Mouse (Mus musculus) ES-E14 (cell line): Measurements from ENCODE around the gene Eno4. TPM values are rescaled to one million over a fixed set of nuclear protein-coding genes. Genes with fewer than 3 reads are reported as not detected.

Source experiments
- DNase-seq: peaks from one replicate; pipeline ENCODE4 v3.0.0-alpha.2; 2013; ENCODE audit warnings: low read depth, low spot score
- H3K27ac ChIP-seq: 2 replicates; pipeline ENCODE4 v1.5.1; 2012; ENCODE audit warnings: low read depth, mild to moderate bottlenecking, low read length, moderate library complexity, mixed read lengths; ENCODE audit not compliant: poor library complexity, insufficient read depth, severe bottlenecking
- H3K36me3 ChIP-seq: 2 replicates; pipeline ENCODE4 v1.6.1; 2012; ENCODE audit warnings: mild to moderate bottlenecking, low read length, moderate library complexity, mixed read lengths; ENCODE audit not compliant: control insufficient read depth, poor library complexity, insufficient read depth, severe bottlenecking
- H3K4me1 ChIP-seq, 2 experiments: fragments of 150-350 bp in 1 of 2; sonication (generic) in 1 of 2; 2 replicates each; pipeline ENCODE4 v1.6.1; 2012; ENCODE audit warnings: low read length in 2 of 2, mild to moderate bottlenecking in 1 of 2, mixed read lengths in 1 of 2; ENCODE audit not compliant: control insufficient read depth in 2 of 2, insufficient read depth in 2 of 2, poor library complexity in 1 of 2
- H3K4me3 ChIP-seq, 2 experiments: fragments of 150-350 bp in 1 of 2; sonication (generic) in 1 of 2; 2 replicates each; pipeline ENCODE4 v1.5.1; 2012; ENCODE audit warnings: low read length in 2 of 2, low read depth in 1 of 2, mild to moderate bottlenecking in 1 of 2, mixed read lengths in 1 of 2; ENCODE audit not compliant: insufficient read depth in 1 of 2, poor library complexity in 1 of 2, severe bottlenecking in 1 of 2
- H3K9ac ChIP-seq: 2 replicates; pipeline ENCODE4 v1.6.1; 2012; ENCODE audit warnings: low read depth, mild to moderate bottlenecking, low read length, mixed read lengths; ENCODE audit not compliant: poor library complexity, insufficient read depth, severe bottlenecking
- H3K9me3 ChIP-seq: fragments of 150-350 bp; sonication (generic); 2 replicates; pipeline ENCODE4 v1.6.1; 2012; ENCODE audit warnings: low read depth, mild to moderate bottlenecking, low read length; ENCODE audit not compliant: control insufficient read depth, insufficient read depth
- CHD2 ChIP-seq: IDR thresholded peaks from 2 replicates; pipeline ENCODE4 v1.6.1; 2014; ENCODE audit warnings: mild to moderate bottlenecking, low read depth, low read length, inconsistent platforms
- HCFC1 ChIP-seq: IDR thresholded peaks from 2 replicates; pipeline ENCODE4 v1.6.1; 2012; ENCODE audit warnings: low read length, inconsistent platforms, borderline replicate concordance; ENCODE audit not compliant: insufficient read depth
- MAFK ChIP-seq: IDR thresholded peaks from 2 replicates; pipeline ENCODE4 v1.6.1; 2014; ENCODE audit warnings: mild to moderate bottlenecking, low read depth, low read length, inconsistent platforms; ENCODE audit not compliant: insufficient read depth
- ZC3H11A ChIP-seq: IDR thresholded peaks from 2 replicates; pipeline ENCODE4 v1.6.1; 2012; ENCODE audit warnings: low read depth, mild to moderate bottlenecking, inconsistent platforms, low read length, borderline replicate concordance
- ZNF384 ChIP-seq: IDR thresholded peaks from 2 replicates; pipeline ENCODE4 v1.6.1; 2012; ENCODE audit warnings: low read depth, low read length, inconsistent platforms
- in situ Hi-C, 2 experiments: fragments of 600-800 bp; cut with MboI; formaldehyde crosslinking; loops; one replicate each; pipeline ENCODE4 v1.15.1; 2025; ENCODE audit warnings: low sequenced_read_pairs in 2 of 2, inconsistent platforms in 1 of 2; ENCODE audit not compliant: unreplicated experiment in 2 of 2
- total RNA-seq: library from RNA; depleted of rRNA; stranded (reverse); fragments of 300-350 nt; gene quantifications from 2 replicates; pipeline ENCODE4 v1.2.3, GENCODE M21; 2012

The Eno4 gene
- total RNA-seq, 1 experiment, result 1.1 TPM

GRCm38 (mm10) chr19:58933062-58933461 lies 10.2 kb upstream of the Eno4 start:
- H3K9ac ChIP-seq, result no peak overlapping the region
- no peak overlapping the region for H3K27ac ChIP-seq
- TF ChIP-seq HCFC1 (no peak), ZNF384 (no peak), ZC3H11A (no peak), MAFK (no peak), CHD2 (no peak)
- no peaks in the 10 kb centered on the region for H3K9me3 ChIP-seq
- peaks cover 0 to 6% of the 10 kb centered on the region in 2 experiments; a peak in 2 of 4 replicates for H3K4me1 ChIP-seq
- in situ Hi-C loops, result no loop called here
- no peak for DNase-seq
- no peaks in the 10 kb centered on the region for H3K36me3 ChIP-seq
- no peak overlapping the region for H3K4me3 ChIP-seq

- no peak overlapping the region for H3K27ac ChIP-seq
- TF ChIP-seq ZC3H11A, result no peak
- TF ChIP-seq ZNF384, result no peak
- no peak for TF ChIP-seq MAFK
- no peak for TF ChIP-seq HCFC1
- no peak for TF ChIP-seq CHD2
- H3K9me3 ChIP-seq, result no peaks in the 10 kb centered on the region
- in situ Hi-C loops, result no loop called here
- H3K9ac ChIP-seq, result no peak overlapping the region
- no peaks in the 10 kb centered on the region for H3K36me3 ChIP-seq
- no peak overlapping the region for H3K4me3 ChIP-seq
- no peak for DNase-seq
- H3K4me1 ChIP-seq, result peaks cover 0 to 3% of the 10 kb centered on the region in 2 experiments; a peak in 1 of 4 replicates
Measured at GRCm38 (mm10) chr19:58945959-58946358, 2.7 kb downstream of the Eno4 start.

- no peak overlapping the region for H3K27ac ChIP-seq
- H3K9me3 ChIP-seq, result no peaks in the 10 kb centered on the region
- no peak for DNase-seq
- peaks cover 0 to 2% of the 10 kb centered on the region in 2 experiments; a peak in 1 of 4 replicates for H3K4me1 ChIP-seq
- H3K4me3 ChIP-seq, result no peak overlapping the region
- TF ChIP-seq HCFC1 (no peak), ZC3H11A (no peak), ZNF384 (no peak), CHD2 (no peak), MAFK (no peak)
- no peaks in the 10 kb centered on the region for H3K36me3 ChIP-seq
- in situ Hi-C loops, result no loop called here
- H3K9ac ChIP-seq, result no peak overlapping the region
Measured at GRCm38 (mm10) chr19:58951521-58951920, 8.3 kb downstream of the Eno4 start.

- H3K4me1 ChIP-seq, result peaks cover 0 to 2% of the 10 kb centered on the region in 2 experiments; a peak in 1 of 4 replicates
- TF ChIP-seq MAFK (no peak), HCFC1 (no peak), CHD2 (no peak), ZNF384 (no peak), ZC3H11A (no peak)
- no peak for DNase-seq
- no peaks in the 10 kb centered on the region for H3K36me3 ChIP-seq
- no peak overlapping the region for H3K27ac ChIP-seq
- H3K9me3 ChIP-seq, result no peaks in the 10 kb centered on the region
- in situ Hi-C loops, result no loop called here
- no peak overlapping the region for H3K9ac ChIP-seq
- H3K4me3 ChIP-seq, result no peak overlapping the region
Measured at GRCm38 (mm10) chr19:58952236-58952635, 9.0 kb downstream of the Eno4 start.

GRCm38 (mm10) chr19:58954779-58955178 lies 11.6 kb downstream of the Eno4 start:
- DNase-seq, result no peak
- in situ Hi-C loops, result no loop called here
- Histone ChIP-seq H3K36me3 (no peaks in the 10 kb centered on the region), H3K4me3 (no peak overlapping the region), H3K4me1 (peaks cover 0 to 2% of the 10 kb centered on the region in 2 experiments; a peak in 1 of 4 replicates), H3K9me3 (no peaks in the 10 kb centered on the region), H3K27ac (no peak overlapping the region; the same call in 1 of the 2 replicates), H3K9ac (no peak overlapping the region)
- TF ChIP-seq MAFK (peak; percentile 88), HCFC1 (no peak), ZNF384 (no peak), ZC3H11A (no peak), CHD2 (no peak)
